13 mouse cellular contexts compared by ENCODE assay signal in genomic region chr4:105153227-105153626, GRCm38 (mm10).
"Had no signal": no experiment of that assay in that cellular context is flagged by ENCODE, and none has a peak within 500 bp of the region (broad histone marks: within the 10 kb centered on the region; RNA-seq: fewer than 3 reads in every experiment).

No protein-coding gene starts in this region.

- DNase-seq: forebrain, postnatal 0 days; gastrocnemius, postnatal 25 days; heart, adult 18-20 months; heart, postnatal 14 days; heart, postnatal 36 days; kidney, adult 11 months; kidney, adult 2 months; kidney, adult 9 months; kidney, postnatal 14 days; kidney, postnatal 36 days; layer of hippocampus, adult 9-11 months; layer of hippocampus, postnatal 36 days; left cerebral cortex, postnatal 4 days had no signal
